Mouse (Mus musculus): ENCODE results near the gene Zbtb4. TPM values are rescaled to one million over a fixed set of nuclear protein-coding genes. Genes with fewer than 3 reads are reported as not detected.

The Zbtb4 gene
- polyA plus RNA-seq, 1 experiment, result 16.5 TPM

GRCm38 (mm10) chr11:69776488-69776887, 10.8 kb downstream of the Zbtb4 start:
- no peak overlapping the region for H3K4me3 ChIP-seq (ENCODE audit: low read depth, low read length)
- H3K36me3 ChIP-seq (ENCODE audit: control insufficient read depth, insufficient read depth, low read length), result peaks cover 5% of the 10 kb centered on the region; the same call in 1 of the 2 replicates
- H3K27me3 ChIP-seq (ENCODE audit: control insufficient read depth, insufficient read depth, low read length), result no peaks in the 10 kb centered on the region
- H3K4me1 ChIP-seq (ENCODE audit: control insufficient read depth, insufficient read depth, insufficient read length, low read length), result no peaks in the 10 kb centered on the region
- H3K27ac ChIP-seq (ENCODE audit: insufficient read depth, low read depth, low read length), result no peak overlapping the region
- TF ChIP-seq POLR2A (IDR thresholded peaks at IDR 0.05; ENCODE audit: low read depth, low read length) (no peak), CTCF (IDR thresholded peaks at IDR 0.05; ENCODE audit: extremely low read depth, insufficient read length, insufficient replicate concordance, low read depth, low read length) (no peak)
- 92% methylated on average over 20 of the region's 20 CpGs for WGBS

GRCm38 (mm10) chr11:69777504-69778257, 12.0 kb downstream of the Zbtb4 start:
- WGBS, result 79% methylated on average over 26 of the region's 26 CpGs
- no peak overlapping the region for H3K27ac ChIP-seq (ENCODE audit: insufficient read depth, low read depth, low read length)
- no peaks in the 10 kb centered on the region for H3K27me3 ChIP-seq (ENCODE audit: control insufficient read depth, insufficient read depth, low read length)
- TF ChIP-seq POLR2A (IDR thresholded peaks at IDR 0.05; ENCODE audit: low read depth, low read length) (no peak), CTCF (IDR thresholded peaks at IDR 0.05; ENCODE audit: extremely low read depth, insufficient read length, insufficient replicate concordance, low read depth, low read length) (no peak)
- peaks cover 5% of the 10 kb centered on the region; the same call in 1 of the 2 replicates for H3K36me3 ChIP-seq (ENCODE audit: control insufficient read depth, insufficient read depth, low read length)
- H3K4me3 ChIP-seq (ENCODE audit: low read depth, low read length), result no peak overlapping the region
- no peaks in the 10 kb centered on the region; the same call in 1 of the 2 replicates for H3K4me1 ChIP-seq (ENCODE audit: control insufficient read depth, insufficient read depth, insufficient read length, low read length)

GRCm38 (mm10) chr11:69778258-69778982, 12.7 kb downstream of the Zbtb4 start:
- 65% methylated on average over 23 of the region's 23 CpGs for WGBS
- peaks cover 5% of the 10 kb centered on the region; the same call in 1 of the 2 replicates for H3K36me3 ChIP-seq (ENCODE audit: control insufficient read depth, insufficient read depth, low read length)
- TF ChIP-seq POLR2A (IDR thresholded peaks at IDR 0.05; ENCODE audit: low read depth, low read length) (no peak), CTCF (IDR thresholded peaks at IDR 0.05; ENCODE audit: extremely low read depth, insufficient read length, insufficient replicate concordance, low read depth, low read length) (no peak)

GRCm38 (mm10) chr11:69778985-69779384, 13.3 kb downstream of the Zbtb4 start:
- TF ChIP-seq POLR2A (IDR thresholded peaks at IDR 0.05; ENCODE audit: low read depth, low read length), result no peak
- no peak for TF ChIP-seq CTCF (IDR thresholded peaks at IDR 0.05; ENCODE audit: extremely low read depth, insufficient read length, insufficient replicate concordance, low read depth, low read length)
- 76% methylated on average over 7 of the region's 7 CpGs for WGBS
- no peaks in the 10 kb centered on the region; the same call in 1 of the 2 replicates for H3K4me1 ChIP-seq (ENCODE audit: control insufficient read depth, insufficient read depth, insufficient read length, low read length)
- H3K27me3 ChIP-seq (ENCODE audit: control insufficient read depth, insufficient read depth, low read length), result no peaks in the 10 kb centered on the region
- no peak overlapping the region for H3K4me3 ChIP-seq (ENCODE audit: low read depth, low read length)
- H3K36me3 ChIP-seq (ENCODE audit: control insufficient read depth, insufficient read depth, low read length), result peaks cover 5% of the 10 kb centered on the region; the same call in 1 of the 2 replicates
- H3K27ac ChIP-seq (ENCODE audit: insufficient read depth, low read depth, low read length), result no peak overlapping the region

More at GRCm38 (mm10) chr11:69778258-69778982, 12.7 kb downstream of the Zbtb4 start:
- Histone ChIP-seq H3K4me3 (ENCODE audit: low read depth, low read length) (no peak overlapping the region), H3K27me3 (ENCODE audit: control insufficient read depth, insufficient read depth, low read length) (no peaks in the 10 kb centered on the region), H3K27ac (ENCODE audit: insufficient read depth, low read depth, low read length) (no peak overlapping the region), H3K4me1 (ENCODE audit: control insufficient read depth, insufficient read depth, insufficient read length, low read length) (no peaks in the 10 kb centered on the region; the same call in 1 of the 2 replicates)

- Histone ChIP-seq H3K27me3 (ENCODE audit: control insufficient read depth, insufficient read depth, low read length) (no peaks in the 10 kb centered on the region), H3K27ac (ENCODE audit: insufficient read depth, low read depth, low read length) (no peak overlapping the region), H3K4me3 (ENCODE audit: low read depth, low read length) (no peak overlapping the region), H3K36me3 (ENCODE audit: control insufficient read depth, insufficient read depth, low read length) (no peaks in the 10 kb centered on the region), H3K4me1 (ENCODE audit: control insufficient read depth, insufficient read depth, insufficient read length, low read length) (peaks cover 5% of the 10 kb centered on the region; the same call in 1 of the 2 replicates)
- WGBS, result 40% methylated on average over 4 of the region's 4 CpGs
- TF ChIP-seq POLR2A (IDR thresholded peaks at IDR 0.05; ENCODE audit: low read depth, low read length) (no peak), CTCF (IDR thresholded peaks at IDR 0.05; ENCODE audit: extremely low read depth, insufficient read length, insufficient replicate concordance, low read depth, low read length) (no peak)
These were observed 16.1 kb downstream of the Zbtb4 start for GRCm38 (mm10) chr11:69781828-69782227.

GRCm38 (mm10) chr11:69784793-69785272, 19.1 kb downstream of the Zbtb4 start:
- H3K36me3 ChIP-seq (ENCODE audit: control insufficient read depth, insufficient read depth, low read length), result no peaks in the 10 kb centered on the region
- TF ChIP-seq POLR2A (IDR thresholded peaks at IDR 0.05; ENCODE audit: low read depth, low read length) (no peak; the same call in 1 of the 2 replicates), CTCF (IDR thresholded peaks at IDR 0.05; ENCODE audit: extremely low read depth, insufficient read length, insufficient replicate concordance, low read depth, low read length) (no peak)
- H3K4me3 ChIP-seq (ENCODE audit: low read depth, low read length), result peak overlapping the region; percentile 47
- peak overlapping the region; percentile 54 for H3K27ac ChIP-seq (ENCODE audit: insufficient read depth, low read depth, low read length)
- WGBS, result 7% methylated on average over 15 of the region's 15 CpGs
- H3K27me3 ChIP-seq (ENCODE audit: control insufficient read depth, insufficient read depth, low read length), result no peaks in the 10 kb centered on the region
- peaks cover 5% of the 10 kb centered on the region; the same call in 1 of the 2 replicates for H3K4me1 ChIP-seq (ENCODE audit: control insufficient read depth, insufficient read depth, insufficient read length, low read length)
